Mouse (Mus musculus): Measurements from ENCODE around the gene Zc3h4.

Zc3h4 gene

DNA sequence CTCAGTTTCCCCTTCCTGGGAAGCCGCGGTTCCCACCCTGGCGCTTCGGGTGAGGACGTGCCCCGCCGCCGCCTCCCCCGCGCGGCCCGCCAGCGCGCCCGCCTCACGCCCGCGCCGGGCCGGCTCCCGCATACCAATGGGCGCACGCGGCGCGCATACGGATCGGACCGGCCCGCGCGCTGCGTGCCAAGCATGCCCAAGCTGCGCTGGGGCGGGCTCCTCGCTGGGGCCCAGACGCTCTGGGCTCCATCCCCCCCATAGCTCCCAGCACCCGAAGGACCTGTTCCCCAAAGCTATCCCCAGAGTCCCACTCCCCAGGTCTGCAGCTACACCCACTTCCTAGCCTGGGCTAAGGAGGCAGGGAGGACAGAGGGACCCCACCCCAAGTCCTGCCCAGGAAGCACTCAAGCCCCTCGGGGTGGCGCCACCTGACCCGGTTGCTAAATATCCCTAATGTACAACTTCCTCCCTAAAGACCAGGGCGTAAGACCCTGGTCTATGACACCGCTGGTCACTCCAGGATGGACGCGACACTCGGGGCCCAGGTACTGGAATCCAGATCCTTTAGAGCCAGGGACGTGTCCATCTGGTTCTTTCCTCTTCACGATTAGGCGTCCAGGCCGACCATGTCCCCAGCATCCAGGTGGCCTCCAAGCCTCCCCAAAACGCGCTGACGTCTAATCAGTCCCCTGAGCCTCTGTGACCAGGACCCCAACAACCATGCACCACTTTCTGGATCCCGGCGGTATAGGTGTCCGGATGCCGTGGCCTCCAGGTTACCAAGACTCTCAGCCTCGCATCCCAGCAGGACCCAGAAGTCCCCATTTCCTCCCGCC lies 75.3 kb downstream of the Zc3h4 start:
- no peak for DNase-seq (ENCODE audit: low spot score in 2 of 2)

DNA sequence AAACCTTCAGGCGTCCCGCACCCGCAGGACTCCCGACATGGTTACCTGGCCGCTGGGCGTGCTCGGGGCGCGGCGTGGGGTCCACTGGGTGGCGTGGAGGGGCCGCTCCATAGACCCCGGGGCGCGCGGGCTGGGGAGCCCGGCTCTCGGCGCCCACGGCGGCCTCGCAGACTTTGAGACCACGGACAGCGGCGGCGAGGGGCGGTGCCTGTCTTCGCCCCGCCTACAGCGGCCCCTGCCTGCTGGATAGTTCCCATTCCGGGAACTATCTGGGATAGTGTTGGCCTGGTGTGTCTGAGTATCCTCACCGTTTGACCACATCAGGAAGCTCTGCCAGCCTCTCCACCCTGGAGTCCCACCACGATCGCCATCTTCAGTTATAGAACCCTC lies 75.9 kb downstream of the Zc3h4 start:
- DNase-seq (ENCODE audit: low spot score in 2 of 2): no peak

DNA sequence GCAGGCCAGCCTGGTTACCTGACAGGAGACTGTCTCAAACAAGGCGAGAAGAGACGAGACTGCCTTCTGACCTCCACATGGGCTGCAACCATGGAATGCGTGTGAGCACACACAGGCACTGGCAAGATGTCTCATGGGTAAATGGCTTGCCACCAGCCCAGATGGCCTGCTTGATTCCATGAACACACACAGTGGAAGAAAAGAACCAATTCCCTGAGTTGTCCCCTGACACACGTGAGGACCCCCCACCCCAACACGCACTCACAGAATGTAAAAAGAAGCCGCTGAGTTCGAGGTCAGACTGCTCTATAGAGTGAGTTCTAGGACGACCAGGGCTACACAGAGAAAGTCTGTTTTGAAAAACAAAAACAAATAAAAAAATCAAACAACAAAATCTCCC lies 76.9 kb downstream of the Zc3h4 start, which contains the start of gene Npas1:
Gene Npas1 (minus strand): TSS at position 101 of the 400 bp plus-strand sequence.
- no peak for DNase-seq (ENCODE audit: low spot score in 2 of 2)
